Comparison of ENCODE assay signal across 22 mouse cellular contexts in genomic region chr17:84482831-84483230, GRCm38 (mm10). TPM values are rescaled to one million over a fixed set of nuclear protein-coding genes. Genes with fewer than 3 reads are reported as not detected.
DNase-seq lines count a peak whose midpoint lies in the region; ATAC-seq and TF ChIP-seq lines count a peak whose summit lies in the region.
"Had no signal": no experiment of that assay in that cellular context is flagged by ENCODE, and none has a peak within 500 bp of the region (broad histone marks: within the 10 kb centered on the region; RNA-seq: fewer than 3 reads in every experiment).

No protein-coding gene starts in this region.

- peak overlapping the region; percentile 48 for H3K27ac ChIP-seq in limb, embryonic 15.5 days
- no peak overlapping the region for H3K27ac ChIP-seq in limb, embryonic 10.5 days
- H3K27ac ChIP-seq in stomach, embryonic 14.5 days (ENCODE audit: low read length) = peak overlapping the region; percentile 10; the same call in 1 of the 2 replicates
- no peak overlapping the region for H3K27ac ChIP-seq in stomach, postnatal 0 days (replicated peaks)
- H3K27ac ChIP-seq in stomach, embryonic 15.5 days = peak overlapping the region; percentile 35

- H3K4me3 ChIP-seq in limb, embryonic 15.5 days = no peak overlapping the region
- no peak overlapping the region for H3K4me3 ChIP-seq in limb, embryonic 10.5 days
- H3K4me3 ChIP-seq in stomach, embryonic 14.5 days (ENCODE audit: low read depth, low read length) = no peak overlapping the region
- H3K4me3 ChIP-seq in stomach, postnatal 0 days (ENCODE audit: low read depth, low read length) = no peak overlapping the region
- H3K4me3 ChIP-seq in stomach, embryonic 15.5 days (replicated peaks) = no peak overlapping the region

- ATAC-seq in limb, embryonic 15.5 days (ENCODE audit: insufficient number of reproducible peaks, low FRiP score, low TSS enrichment, low read depth) = no peak
- no peak for ATAC-seq in stomach, embryonic 14.5 days (ENCODE audit: insufficient number of reproducible peaks, insufficient read depth, low FRiP score, low read depth)
- no peak for ATAC-seq in stomach, postnatal 0 days (ENCODE audit: low FRiP score, low TSS enrichment)
- no peak for ATAC-seq in stomach, embryonic 15.5 days (ENCODE audit: insufficient read depth, low FRiP score, low read depth)
- ATAC-seq: activated CD4-positive, CD25-positive, alpha-beta regulatory T cell, adult 4 months; CD4-positive, CD25-positive, alpha-beta regulatory T cell, adult 4 months; Patski had no signal

- no peaks in the 10 kb centered on the region for H3K36me3 ChIP-seq in limb, embryonic 15.5 days
- H3K36me3 ChIP-seq in limb, embryonic 10.5 days = no peaks in the 10 kb centered on the region
- no peaks in the 10 kb centered on the region for H3K36me3 ChIP-seq in stomach, embryonic 14.5 days (ENCODE audit: control insufficient read depth, insufficient read depth, low read length)
- H3K36me3 ChIP-seq in stomach, postnatal 0 days (ENCODE audit: control insufficient read depth, insufficient read depth, low read length) = no peaks in the 10 kb centered on the region
- H3K36me3 ChIP-seq in stomach, embryonic 15.5 days = no peaks in the 10 kb centered on the region
- H3K36me3 ChIP-seq: G1E had no signal

- H3K27me3 ChIP-seq in limb, embryonic 15.5 days = no peaks in the 10 kb centered on the region
- H3K27me3 ChIP-seq in limb, embryonic 10.5 days (ENCODE audit: low read depth, poor library complexity, severe bottlenecking) = no peaks in the 10 kb centered on the region
- H3K27me3 ChIP-seq in stomach, embryonic 14.5 days (ENCODE audit: control insufficient read depth, insufficient read depth, low read length) = no peaks in the 10 kb centered on the region
- no peaks in the 10 kb centered on the region for H3K27me3 ChIP-seq in stomach, postnatal 0 days (ENCODE audit: control insufficient read depth, insufficient read depth, low read length)
- H3K27me3 ChIP-seq in stomach, embryonic 15.5 days (replicated peaks) = no peaks in the 10 kb centered on the region
- H3K27me3 ChIP-seq: CH12.LX, Patski had no signal

- peak; percentile 90 for DNase-seq in heart, adult 11 months
- no peak for DNase-seq in heart, postnatal 14 days
- no peak for DNase-seq in limb, embryonic 10.5 days (ENCODE audit: low spot score)
- DNase-seq in stomach, postnatal 0 days (ENCODE audit: low spot score) = no peak
- DNase-seq in embryo, embryonic 10 days (ENCODE audit: low spot score) = no peak
- DNase-seq: adrenal gland, adult 2 months; adrenal gland, adult 8-10 months; adrenal gland, postnatal 10 days; adrenal gland, postnatal 14 days; adrenal gland, postnatal 25 days; adrenal gland, postnatal 36 days; B cell, adult 2 months; cerebellum, adult 11 months; cerebellum, adult 11-12 months had no signal

- no peak for TF ChIP-seq EP300 in stomach, postnatal 0 days (optimal IDR thresholded peaks at IDR 0.05)

- H3K4me2 ChIP-seq in limb, embryonic 15.5 days = no peak overlapping the region
- no peak overlapping the region for H3K4me2 ChIP-seq in stomach, embryonic 14.5 days (replicated peaks; ENCODE audit: low read depth, low read length)
- no peak overlapping the region for H3K4me2 ChIP-seq in stomach, postnatal 0 days (replicated peaks; ENCODE audit: low read depth)
- no peak overlapping the region for H3K4me2 ChIP-seq in stomach, embryonic 15.5 days

- no peaks in the 10 kb centered on the region for H3K9me3 ChIP-seq in limb, embryonic 15.5 days
- H3K9me3 ChIP-seq in limb, embryonic 10.5 days (replicated peaks) = no peaks in the 10 kb centered on the region
- no peaks in the 10 kb centered on the region for H3K9me3 ChIP-seq in stomach, embryonic 14.5 days (ENCODE audit: control insufficient read depth, low read depth, low read length)
- H3K9me3 ChIP-seq in stomach, postnatal 0 days (ENCODE audit: control insufficient read depth, low read length) = no peaks in the 10 kb centered on the region
- H3K9me3 ChIP-seq in stomach, embryonic 15.5 days = no peaks in the 10 kb centered on the region
- H3K9me3 ChIP-seq: G1E had no signal

- 88% methylated on average over 3 of the region's 3 CpGs for WGBS in limb, embryonic 15.5 days
- 92% methylated on average over 3 of the region's 3 CpGs for WGBS in limb, embryonic 10.5 days
- WGBS in stomach, embryonic 14.5 days = 88% methylated on average over 3 of the region's 3 CpGs
- WGBS in stomach, postnatal 0 days = 83% methylated on average over 3 of the region's 3 CpGs
- WGBS in stomach, embryonic 15.5 days = 83% methylated on average over 3 of the region's 3 CpGs

- intact Hi-C loops in heart, postnatal 14 days (cut with DNase I) = no loop called here

- TF ChIP-seq CTCF in stomach, postnatal 0 days (IDR thresholded peaks at IDR 0.05; ENCODE audit: low read depth) = no peak

- no peak overlapping the region for H3K9ac ChIP-seq in limb, embryonic 15.5 days
- no peak overlapping the region for H3K9ac ChIP-seq in stomach, embryonic 14.5 days (replicated peaks; ENCODE audit: low read depth, low read length)
- H3K9ac ChIP-seq in stomach, postnatal 0 days (ENCODE audit: low read length) = no peak overlapping the region
- H3K9ac ChIP-seq in stomach, embryonic 15.5 days = no peak overlapping the region

- 0 out of 2 replicates have a peak, but pooled peaks cover 4% of the 10 kb centered on the region for H3K4me1 ChIP-seq in limb, embryonic 15.5 days
- H3K4me1 ChIP-seq in limb, embryonic 10.5 days = peaks cover 4% of the 10 kb centered on the region; the same call in 1 of the 2 replicates
- peaks cover 5% of the 10 kb centered on the region; the same call in 1 of the 2 replicates for H3K4me1 ChIP-seq in stomach, embryonic 14.5 days (ENCODE audit: control insufficient read depth, insufficient read depth, low read length)
- no peaks in the 10 kb centered on the region for H3K4me1 ChIP-seq in stomach, postnatal 0 days (replicated peaks; ENCODE audit: control insufficient read depth, insufficient read depth)
- peaks cover 8% of the 10 kb centered on the region for H3K4me1 ChIP-seq in stomach, embryonic 15.5 days

RNA-seq across cellular contexts. Expression of gene Thada, which starts 16.8 kb away (rescaled TPM):
- 10 to 100 TPM in 1 of 2 experiments, 1 to 10 TPM in 1; 9.1 to 10.1 TPM for total RNA-seq in heart, postnatal 14 days (2021)
- polyA plus RNA-seq in limb, embryonic 15.5 days (2015; fragmentation: Nextera tagmentation; extraction: Ambion mirVana) = 6.1 and 7.2 TPM in 2 replicates
- polyA plus RNA-seq in limb, embryonic 10.5 days (2016; fragmentation: Nextera tagmentation; extraction: Ambion mirVana) = 12.5 and 12.7 TPM in 2 replicates
- polyA plus RNA-seq in stomach, embryonic 14.5 days (2014; fragmentation: Nextera tagmentation; extraction: Ambion mirVana) = 14.6 and 15.9 TPM in 2 replicates
- polyA plus RNA-seq in stomach, postnatal 0 days (2015; fragmentation: Nextera tagmentation; extraction: Ambion mirVana) = 1.6 and 2.0 TPM in 2 replicates
- polyA plus RNA-seq in stomach, embryonic 15.5 days (2015; fragmentation: Nextera tagmentation; extraction: Ambion mirVana) = 7.8 TPM in 2 replicates

RNA-seq across cellular contexts. Expression of gene Plekhh2, which starts 28.9 kb away (rescaled TPM):
- 1 to 10 TPM; 4.9 to 6.3 TPM for total RNA-seq in heart, postnatal 14 days (2021)
- 8.2 and 9.5 TPM in 2 replicates for polyA plus RNA-seq in limb, embryonic 15.5 days (2015; fragmentation: Nextera tagmentation; extraction: Ambion mirVana)
- 3.9 and 5.0 TPM in 2 replicates for polyA plus RNA-seq in limb, embryonic 10.5 days (2016; fragmentation: Nextera tagmentation; extraction: Ambion mirVana)
- polyA plus RNA-seq in stomach, embryonic 14.5 days (2014; fragmentation: Nextera tagmentation; extraction: Ambion mirVana) = 16.2 and 18.1 TPM in 2 replicates
- 2.3 and 2.4 TPM in 2 replicates for polyA plus RNA-seq in stomach, postnatal 0 days (2015; fragmentation: Nextera tagmentation; extraction: Ambion mirVana)
- polyA plus RNA-seq in stomach, embryonic 15.5 days (2015; fragmentation: Nextera tagmentation; extraction: Ambion mirVana) = 7.8 and 10.1 TPM in 2 replicates
- polyA plus RNA-seq: CD4-positive, CD25-positive, alpha-beta regulatory T cell, adult 4 months had no signal

Comparison
In these comparisons a context has a peak if more than half of its experiments do, and no peak if none do; other contexts are left out.
1. H3K27ac ChIP-seq: peak in limb, embryonic 15.5 days (single experiment), stomach, embryonic 14.5 days (single experiment) and stomach, embryonic 15.5 days (single experiment); none in limb, embryonic 10.5 days (single experiment) and stomach, postnatal 0 days (single experiment).